Mouse (Mus musculus) midbrain, embryonic 16.5 days (tissue): ENCODE measurements around the gene Snx27. TPM values are rescaled to one million over a fixed set of nuclear protein-coding genes. Genes with fewer than 3 reads are reported as not detected.

Experiments
- ATAC-seq: fragments of 200-750 bp; cut with Nextera tagmentation; 2 replicates; pipeline ENCODE4 v1.8.0; 2017; ENCODE audit warnings: moderate TSS enrichment
- H3K27ac ChIP-seq: fragments of 300-500 bp; sonication (generic); 2 replicates; pipeline ENCODE4 v1.5.1; 2014; ENCODE audit warnings: mild to moderate bottlenecking, low read length, mixed read lengths
- H3K27me3 ChIP-seq: fragments of 300-500 bp; sonication (generic); 2 replicates; pipeline ENCODE4 v1.6.1; 2014; ENCODE audit warnings: low read depth, low read length, mixed read lengths; ENCODE audit not compliant: control insufficient read depth, insufficient read depth
- H3K36me3 ChIP-seq: fragments of 300-500 bp; sonication (generic); 2 replicates; pipeline ENCODE4 v1.6.1; 2014; ENCODE audit warnings: mild to moderate bottlenecking, low read length, moderate library complexity, mixed read lengths; ENCODE audit not compliant: control insufficient read depth, insufficient read depth
- H3K4me1 ChIP-seq: fragments of 300-500 bp; sonication (generic); 2 replicates; pipeline ENCODE4 v1.6.1; 2014; ENCODE audit warnings: mild to moderate bottlenecking, low read length, mixed read lengths; ENCODE audit not compliant: control insufficient read depth, insufficient read depth
- H3K4me2 ChIP-seq: fragments of 300-500 bp; sonication (generic); 2 replicates; pipeline ENCODE4 v1.6.1; 2014; ENCODE audit warnings: mild to moderate bottlenecking, low read length, mixed read lengths
- H3K4me3 ChIP-seq: fragments of 300-500 bp; sonication (generic); 2 replicates; pipeline ENCODE4 v1.5.1; 2014; ENCODE audit warnings: low read depth, mild to moderate bottlenecking, low read length, moderate library complexity, mixed read lengths
- H3K9ac ChIP-seq: fragments of 300-500 bp; sonication (generic); 2 replicates; pipeline ENCODE4 v1.6.1; 2014; ENCODE audit warnings: low read depth, low read length, mixed read lengths
- H3K9me3 ChIP-seq: fragments of 300-500 bp; sonication (generic); replicated peaks from 2 replicates; pipeline ENCODE4 v1.6.1; 2014; ENCODE audit warnings: mild to moderate bottlenecking, low read length, mixed read lengths; ENCODE audit not compliant: control insufficient read depth, poor library complexity, severe bottlenecking
- WGBS: fragments of 180-500 bp; shearing (Covaris S2); extraction: QIAGEN DNeasy Blood & Tissue Kit; methylation state at CpG from one replicate; pipeline ENCODE4 v1.1.7; 2014; 5-methylcytosine and 5-hydroxymethylcytosine counted together
- polyA plus RNA-seq: library from polyadenylated mRNA; unstranded; fragments of >200 nt; fragmentation: Nextera tagmentation; extraction: Ambion mirVana; gene quantifications from 2 replicates; pipeline ENCODE4 v1.2.1, GENCODE M21; 2015

The Snx27 gene
- polyA plus RNA-seq, 1 experiment from 2014 or later = 91.3 TPM

DNA sequence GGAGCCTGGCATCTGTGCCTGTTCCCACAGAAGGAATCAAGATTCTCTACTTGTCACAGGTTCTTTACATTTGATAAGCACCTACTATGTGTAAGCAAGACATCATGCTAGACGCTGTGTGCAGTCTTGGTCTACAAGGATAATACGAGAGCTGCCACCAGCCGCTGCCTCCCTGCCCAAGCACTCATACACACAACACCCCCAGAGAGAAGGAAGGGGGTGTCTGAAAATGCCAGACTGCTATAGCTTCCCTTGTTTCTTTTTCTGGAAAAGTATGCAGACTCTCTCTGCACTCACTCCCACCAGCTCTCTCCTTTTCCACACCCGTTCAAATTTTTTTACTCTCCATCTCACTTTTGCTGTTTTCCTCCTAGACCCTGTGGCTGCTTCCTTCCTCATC is 105.1 kb downstream of the Snx27 start:
- H3K9ac ChIP-seq = peak overlapping the region; percentile 63
- peaks cover 41% of the 10 kb centered on the region for H3K4me1 ChIP-seq
- peak overlapping the region; percentile 57 for H3K4me3 ChIP-seq
- 11% methylated on average over 4 of the region's 4 CpGs for WGBS
- no peaks in the 10 kb centered on the region for H3K9me3 ChIP-seq
- H3K4me2 ChIP-seq = peak overlapping the region; percentile 73
- ATAC-seq = peak; percentile 21
- peak overlapping the region; percentile 91 for H3K27ac ChIP-seq
- H3K36me3 ChIP-seq = no peaks in the 10 kb centered on the region
- H3K27me3 ChIP-seq = no peaks in the 10 kb centered on the region

DNA sequence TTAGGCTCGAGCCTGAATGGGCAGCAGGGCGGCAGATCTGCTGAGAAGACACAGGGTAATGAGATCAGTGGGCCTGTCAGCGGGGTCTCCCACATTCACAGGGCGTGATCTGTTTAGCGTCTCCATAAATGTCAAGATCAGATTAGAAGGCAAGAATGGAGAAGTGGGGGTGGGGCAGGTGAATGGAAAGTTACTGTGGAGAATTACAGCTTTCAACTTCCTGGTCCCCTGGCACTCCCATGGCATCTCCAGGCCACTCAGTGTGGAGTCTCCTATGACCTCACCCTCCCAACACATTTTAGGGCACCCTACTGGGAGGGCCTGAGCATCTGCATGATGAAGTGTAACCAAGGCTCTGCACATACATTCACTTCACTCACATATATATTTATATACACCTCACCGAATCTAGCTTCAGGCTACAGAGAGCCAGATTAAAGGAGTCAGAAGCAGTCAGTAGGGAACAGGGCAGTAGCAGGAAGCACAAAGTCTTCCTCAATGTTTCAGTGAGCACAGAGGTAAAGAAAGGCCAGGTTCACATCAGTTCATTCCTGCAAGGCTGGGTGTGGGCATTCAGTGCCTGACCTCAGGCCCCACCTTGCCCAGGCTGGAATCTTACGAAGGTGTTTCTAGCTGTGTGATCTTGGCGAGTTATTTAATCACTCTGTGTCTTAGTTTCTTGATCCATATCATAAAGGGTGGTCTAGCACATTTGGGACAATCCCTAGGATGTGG is 106.0 kb downstream of the Snx27 start:
- H3K9ac ChIP-seq = no peak overlapping the region
- no peaks in the 10 kb centered on the region for H3K9me3 ChIP-seq
- H3K4me2 ChIP-seq = 0 out of 2 replicates have a peak overlapping the region, but pooled peaks have one; percentile 73
- H3K27ac ChIP-seq = peak overlapping the region; percentile 91
- ATAC-seq = no peak
- 46% methylated on average over 8 of the region's 8 CpGs for WGBS
- H3K4me3 ChIP-seq = no peak overlapping the region
- no peaks in the 10 kb centered on the region for H3K27me3 ChIP-seq
- H3K4me1 ChIP-seq = peaks cover 38% of the 10 kb centered on the region
- no peaks in the 10 kb centered on the region for H3K36me3 ChIP-seq

DNA sequence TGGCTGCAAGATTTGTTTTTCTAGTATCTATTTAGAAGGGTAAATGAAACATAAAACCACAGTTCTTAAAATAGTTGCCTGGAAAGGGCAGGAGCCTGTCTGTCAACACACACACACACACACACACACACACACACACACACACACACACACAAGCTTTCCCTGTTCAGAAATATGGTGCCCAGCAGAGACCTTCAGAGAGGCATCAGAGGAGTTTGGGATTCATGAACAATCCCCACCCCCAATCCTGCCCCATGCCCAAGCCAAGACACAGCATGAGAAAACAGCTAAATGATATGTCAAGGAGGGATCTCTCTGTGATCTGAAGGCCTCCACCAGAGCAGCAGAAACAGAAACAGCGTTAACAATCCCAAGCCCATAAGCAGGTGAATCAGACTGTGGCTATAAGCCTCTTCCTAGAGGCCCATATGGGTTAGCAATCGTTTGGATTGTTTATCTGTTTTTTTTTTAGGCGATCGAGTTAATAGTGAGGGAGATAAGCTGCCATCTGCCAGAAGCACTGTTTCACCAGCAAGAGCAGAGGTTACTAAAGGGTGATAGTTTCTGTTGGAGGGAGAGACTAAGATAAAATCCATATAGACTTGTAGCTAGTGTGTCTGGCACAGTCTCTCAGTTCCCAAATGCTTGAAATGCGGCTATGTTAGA is 108.8 kb downstream of the Snx27 start:
- Histone ChIP-seq H3K36me3 (no peaks in the 10 kb centered on the region), H3K27ac (peak overlapping the region; percentile 44), H3K4me2 (no peak overlapping the region), H3K9me3 (no peaks in the 10 kb centered on the region), H3K4me3 (no peak overlapping the region), H3K4me1 (peaks cover 21% of the 10 kb centered on the region; the same call in 1 of the 2 replicates), H3K9ac (no peak overlapping the region), H3K27me3 (no peaks in the 10 kb centered on the region)
- WGBS = 63% methylated on average over 5 of the region's 5 CpGs
- ATAC-seq = no peak

DNA sequence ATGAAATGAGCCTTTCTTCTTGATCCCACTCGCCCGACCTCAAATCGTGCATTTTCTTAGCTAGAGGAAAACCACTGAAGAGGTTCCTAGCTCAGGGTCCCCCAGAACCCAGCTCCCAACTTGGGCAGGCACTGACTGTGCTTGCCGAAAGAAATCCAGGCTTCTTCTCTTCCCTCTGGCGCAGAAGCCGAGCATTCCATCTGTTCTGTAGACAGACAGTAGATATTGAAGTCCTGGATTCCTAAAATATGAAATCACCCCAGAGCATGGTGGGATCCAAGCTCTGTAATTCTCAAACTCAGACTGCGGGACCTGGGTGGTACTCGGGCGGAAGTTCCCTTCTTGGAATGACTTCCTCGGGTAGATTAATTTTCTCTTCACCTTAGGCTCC is 109.4 kb downstream of the Snx27 start:
- Histone ChIP-seq H3K9me3 (no peaks in the 10 kb centered on the region), H3K9ac (peak overlapping the region; percentile 22; the same call in 1 of the 2 replicates), H3K27ac (0 out of 2 replicates have a peak overlapping the region, but pooled peaks have one; percentile 39), H3K36me3 (no peaks in the 10 kb centered on the region), H3K4me2 (peak overlapping the region; percentile 53; the same call in 1 of the 2 replicates), H3K4me3 (no peak overlapping the region), H3K4me1 (peaks cover 21% of the 10 kb centered on the region; the same call in 1 of the 2 replicates), H3K27me3 (no peaks in the 10 kb centered on the region)
- 47% methylated on average over 10 of the region's 10 CpGs for WGBS
- no peak for ATAC-seq

DNA sequence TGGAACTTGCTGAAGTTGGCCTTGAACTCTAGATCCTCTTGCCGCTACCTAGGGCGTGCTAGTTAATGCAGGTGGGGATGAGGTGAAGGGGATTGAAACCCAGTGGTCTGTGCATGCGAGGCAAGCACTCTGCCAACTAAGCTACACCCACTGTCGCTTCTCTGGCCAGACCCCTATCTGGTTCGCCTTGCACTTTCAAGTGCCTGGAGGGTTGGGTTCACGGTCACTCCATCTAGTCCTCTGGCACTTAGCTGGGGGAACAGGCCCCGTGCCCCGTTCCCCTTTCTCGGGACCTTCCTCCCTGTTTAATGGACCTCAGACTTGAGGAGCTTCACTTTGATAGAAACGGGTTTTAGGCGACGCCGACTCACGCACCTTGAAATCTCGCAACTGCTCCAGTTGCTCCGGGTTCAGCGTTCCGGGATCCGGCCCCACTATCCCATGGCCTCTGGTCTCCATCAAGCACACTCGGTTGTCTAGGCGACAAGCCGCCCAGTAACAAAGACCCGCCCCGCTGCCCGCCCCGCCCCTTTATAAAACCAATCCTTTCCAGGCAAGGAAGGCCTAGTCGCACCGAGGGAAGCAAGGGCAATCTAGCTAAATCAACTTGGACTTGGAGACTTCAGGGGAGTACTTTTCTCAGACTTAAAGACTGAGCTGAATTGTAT is 109.9 kb downstream of the Snx27 start:
- H3K4me1 ChIP-seq = peaks cover 21% of the 10 kb centered on the region; the same call in 1 of the 2 replicates
- 0 out of 2 replicates have a peak overlapping the region, but pooled peaks have one; percentile 39 for H3K27ac ChIP-seq
- no peaks in the 10 kb centered on the region for H3K27me3 ChIP-seq
- peak overlapping the region; percentile 53 for H3K4me2 ChIP-seq
- H3K36me3 ChIP-seq = no peaks in the 10 kb centered on the region
- 11% methylated on average over 28 of the region's 28 CpGs for WGBS
- H3K9ac ChIP-seq = peak overlapping the region; percentile 31
- H3K9me3 ChIP-seq = no peaks in the 10 kb centered on the region
- H3K4me3 ChIP-seq = peak overlapping the region; percentile 31
- 0 out of 2 replicates have a peak, but pooled peaks have one; percentile 29 for ATAC-seq

DNA sequence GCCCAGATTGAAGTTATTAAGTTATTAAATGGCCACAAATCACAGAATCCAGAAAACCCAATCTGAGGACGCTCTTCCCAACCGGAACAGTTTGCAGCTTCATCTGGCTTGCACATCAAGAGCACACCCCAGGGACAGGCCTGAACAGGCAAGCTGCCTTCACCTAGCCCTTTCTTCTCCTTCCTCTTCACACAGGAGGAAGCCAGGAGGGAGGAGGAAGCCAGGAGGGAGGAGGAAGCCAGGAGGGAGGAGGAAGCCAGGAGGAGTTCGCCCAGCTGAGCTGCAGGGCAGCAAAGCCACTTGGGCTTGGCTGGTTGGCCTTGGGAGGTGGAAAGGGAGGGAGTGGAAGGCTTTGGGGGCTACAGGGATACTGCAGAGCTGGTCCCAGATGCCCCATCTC is 113.6 kb downstream of the Snx27 start:
- no peak for ATAC-seq
- Histone ChIP-seq H3K9me3 (no peaks in the 10 kb centered on the region), H3K36me3 (no peaks in the 10 kb centered on the region), H3K4me3 (no peak overlapping the region), H3K27me3 (no peaks in the 10 kb centered on the region), H3K27ac (no peak overlapping the region), H3K4me2 (no peak overlapping the region), H3K4me1 (peaks cover 36% of the 10 kb centered on the region), H3K9ac (no peak overlapping the region)
- 69% methylated on average over 3 of the region's 3 CpGs for WGBS

DNA sequence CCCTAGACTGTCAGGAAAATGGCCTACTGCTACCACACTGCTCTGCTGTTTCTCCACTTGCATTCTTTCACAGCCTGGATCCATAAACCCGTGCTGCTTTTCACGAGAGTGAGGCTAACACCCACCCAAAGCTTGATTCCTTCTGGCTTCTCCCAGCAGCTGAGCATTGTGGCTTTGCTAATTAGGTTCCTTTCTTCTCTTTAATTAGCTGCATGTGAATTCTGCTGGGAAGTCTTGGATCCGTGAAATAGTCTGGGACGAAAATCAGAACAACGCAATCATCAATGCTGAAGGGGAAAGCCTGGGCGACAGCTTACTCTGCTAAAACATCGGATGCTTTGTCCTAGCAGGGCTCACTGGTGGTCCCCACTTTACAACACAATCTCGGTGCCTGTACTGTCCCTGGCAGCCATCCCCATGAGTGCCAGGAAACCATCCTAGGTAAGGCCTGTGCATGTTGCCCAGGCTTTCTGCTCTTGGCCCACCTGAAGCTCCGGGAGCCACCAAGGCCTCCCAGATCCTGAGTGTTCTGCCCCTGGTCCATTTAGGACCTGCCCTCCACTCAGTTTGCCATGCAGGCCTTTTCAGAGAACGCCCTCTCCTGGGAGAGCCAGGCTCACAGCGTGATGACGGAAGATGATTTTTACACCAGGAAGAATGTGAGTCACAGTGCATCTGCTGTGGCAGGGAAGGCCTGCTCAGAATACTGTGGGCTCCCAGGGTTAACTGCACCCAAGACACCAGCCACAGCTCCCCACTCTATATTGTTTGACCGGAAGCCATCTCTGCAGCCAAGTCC is 116.7 kb downstream of the Snx27 start:
- H3K4me2 ChIP-seq = no peak overlapping the region
- H3K27ac ChIP-seq = peak overlapping the region; percentile 86
- no peaks in the 10 kb centered on the region for H3K27me3 ChIP-seq
- ATAC-seq = peak; percentile 71
- H3K9me3 ChIP-seq = no peaks in the 10 kb centered on the region
- WGBS = 34% methylated on average over 13 of the region's 13 CpGs
- H3K36me3 ChIP-seq = no peaks in the 10 kb centered on the region
- no peak overlapping the region for H3K4me3 ChIP-seq
- peaks cover 28% of the 10 kb centered on the region for H3K4me1 ChIP-seq
- H3K9ac ChIP-seq = peak overlapping the region; percentile 32

DNA sequence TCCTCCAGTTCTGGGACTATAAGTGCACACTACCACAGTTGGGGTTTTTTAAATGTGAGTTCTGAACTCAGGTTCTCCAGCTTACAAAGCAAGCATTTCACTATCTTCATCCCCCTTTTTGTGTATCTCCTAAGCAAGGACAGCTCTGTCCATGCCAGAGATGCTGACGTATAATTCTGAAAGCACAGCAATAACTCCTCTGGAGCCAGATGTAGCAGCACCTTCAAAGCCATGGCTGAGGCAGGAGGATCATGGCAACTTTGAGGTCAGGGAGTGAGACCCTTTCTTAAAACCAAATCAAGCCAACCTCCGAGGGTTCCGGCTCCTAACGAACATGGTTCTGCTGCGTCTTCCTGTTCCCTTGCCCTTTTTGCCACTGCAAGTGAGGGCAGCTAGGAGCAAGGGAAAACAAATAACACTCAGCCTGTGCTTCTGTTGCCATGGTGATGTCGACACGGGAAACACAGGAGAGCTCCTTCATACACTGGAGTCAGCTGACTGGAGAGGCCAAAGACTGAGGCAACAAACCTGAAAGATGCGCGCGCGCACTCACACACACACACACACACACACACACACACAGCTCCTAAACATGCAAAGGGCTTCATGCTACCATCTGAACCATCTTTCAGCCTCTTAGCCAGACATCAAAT is 118.5 kb downstream of the Snx27 start:
- 19% methylated on average over 11 of the region's 11 CpGs for WGBS
- H3K36me3 ChIP-seq = no peaks in the 10 kb centered on the region
- peak overlapping the region; percentile 86 for H3K27ac ChIP-seq
- no peaks in the 10 kb centered on the region for H3K9me3 ChIP-seq
- peaks cover 28% of the 10 kb centered on the region for H3K4me1 ChIP-seq
- 0 out of 2 replicates have a peak overlapping the region, but pooled peaks have one; percentile 2 for H3K9ac ChIP-seq
- no peak overlapping the region for H3K4me3 ChIP-seq
- H3K4me2 ChIP-seq = peak overlapping the region; percentile 5; the same call in 1 of the 2 replicates
- no peaks in the 10 kb centered on the region for H3K27me3 ChIP-seq
- peak; percentile 84 for ATAC-seq
